Mouse (Mus musculus): ENCODE measurements around the gene Flot1.

GRCm38 (mm10) chr17:35866281-35866831 lies 43.3 kb downstream of the Flot1 start:
- TF ChIP-seq CTCF (IDR thresholded peaks at IDR 0.05; ENCODE audit: control insufficient read depth, insufficient read depth, insufficient replicate concordance, low read depth, low read length), result no peak
- no peak for TF ChIP-seq POLR2A (IDR thresholded peaks at IDR 0.05; ENCODE audit: control insufficient read depth, low read depth, low read length)

All from testis, adult 2 months (tissue).